Mouse (Mus musculus) thymus, adult 2 months (tissue): ENCODE measurements around the gene Mapk1. TPM values are rescaled to one million over a fixed set of nuclear protein-coding genes. Genes with fewer than 3 reads are reported as not detected.

ENCODE experiments used
- DNase-seq: peaks from one replicate; pipeline ENCODE4 v3.0.0; 2021
- H3K27ac ChIP-seq: fragments of 200-500 bp; 2 replicates; pipeline ENCODE4 v1.5.1; 2012; ENCODE audit warnings: low read length, control low read depth; ENCODE audit not compliant: control insufficient read depth, insufficient read depth
- H3K27me3 ChIP-seq: fragments of 200-500 bp; 2 replicates; pipeline ENCODE4 v1.6.1; 2012; ENCODE audit warnings: mild to moderate bottlenecking, low read length, moderate library complexity, mixed read lengths; ENCODE audit not compliant: control insufficient read depth, insufficient read depth
- H3K36me3 ChIP-seq: fragments of 200-500 bp; 2 replicates; pipeline ENCODE4 v1.6.1; 2012; ENCODE audit warnings: mild to moderate bottlenecking, low read length, moderate library complexity; ENCODE audit not compliant: control insufficient read depth, insufficient read depth
- H3K4me1 ChIP-seq: fragments of 200-500 bp; replicated peaks from 2 replicates; pipeline ENCODE4 v1.6.1; 2012; ENCODE audit warnings: low read length; ENCODE audit not compliant: control insufficient read depth, insufficient read depth
- H3K4me3 ChIP-seq: fragments of 200-500 bp; 2 replicates; pipeline ENCODE4 v1.5.1; 2012; ENCODE audit warnings: mild to moderate bottlenecking, low read length, control low read depth, moderate library complexity; ENCODE audit not compliant: control insufficient read depth, insufficient read depth
- CTCF ChIP-seq: fragments of 200-500 bp; IDR thresholded peaks from 2 replicates; pipeline ENCODE4 v1.5.1; 2012; ENCODE audit warnings: mild to moderate bottlenecking, control low read depth, low read length, moderate library complexity, borderline replicate concordance; ENCODE audit not compliant: control insufficient read depth, poor library complexity, insufficient read depth; ENCODE audit errors: extremely low read depth
- POLR2A ChIP-seq: fragments of 200-500 bp; IDR thresholded peaks from 2 replicates; pipeline ENCODE4 v1.6.1; 2012; ENCODE audit warnings: mild to moderate bottlenecking, low read length, control low read depth, moderate library complexity; ENCODE audit not compliant: control insufficient read depth, poor library complexity, insufficient read depth; ENCODE audit errors: extremely low read depth
- WGBS: fragments of 180-500 bp; shearing (Covaris S2); methylation state at CpG from one replicate; pipeline ENCODE4 v1.1.7; 2018; 5-methylcytosine and 5-hydroxymethylcytosine counted together
- polyA plus RNA-seq: library from polyadenylated mRNA; depleted of rRNA; stranded (reverse); fragments of >200 nt; gene quantifications from 2 replicates; pipeline ENCODE4 v1.2.3, GENCODE M21; 2012; rRNA removed

Gene Mapk1
- polyA plus RNA-seq, 1 experiment: 126 TPM

- Histone ChIP-seq H3K4me3 (no peak overlapping the region), H3K4me1 (no peaks in the 10 kb centered on the region), H3K36me3 (peaks cover 79% of the 10 kb centered on the region), H3K27me3 (no peaks in the 10 kb centered on the region), H3K27ac (no peak overlapping the region)
- WGBS: 97% methylated on average over 3 of the region's 3 CpGs
- no peak for DNase-seq
- TF ChIP-seq CTCF: no peak
- no peak for TF ChIP-seq POLR2A
These were observed 105.2 kb downstream of the Mapk1 start for GRCm38 (mm10) chr16:17088346-17088745.

- TF ChIP-seq CTCF (no peak), POLR2A (no peak)
- no peak overlapping the region for H3K27ac ChIP-seq
- H3K4me3 ChIP-seq: no peak overlapping the region
- 98% methylated on average over 3 of the region's 3 CpGs for WGBS
- H3K36me3 ChIP-seq: peaks cover 83% of the 10 kb centered on the region
- H3K4me1 ChIP-seq: no peaks in the 10 kb centered on the region
- no peaks in the 10 kb centered on the region for H3K27me3 ChIP-seq
- DNase-seq: no peak
These were observed 113.8 kb downstream of the Mapk1 start for GRCm38 (mm10) chr16:17096938-17097337.

Other genes starting within 250 kb of the Mapk1 start
- 0.24 and 0.44 TPM in 2 replicates for gene Spag6l, start 153.9 kb upstream of the Mapk1 start, polyA plus RNA-seq
- 0.61 and 0.93 TPM in 2 replicates for gene Igll1, start 119.4 kb upstream of the Mapk1 start, polyA plus RNA-seq
- gene Top3b, start 112.6 kb upstream of the Mapk1 start, polyA plus RNA-seq: 101 and 104 TPM in 2 replicates
- 24.8 and 43.5 TPM in 2 replicates for gene Vpreb1, start 112.5 kb upstream of the Mapk1 start, polyA plus RNA-seq
- 24.7 and 26.0 TPM in 2 replicates for gene Ppm1f, start 86.9 kb upstream of the Mapk1 start, polyA plus RNA-seq
- gene Ypel1, start 86.3 kb downstream of the Mapk1 start, polyA plus RNA-seq: 3.8 and 5.7 TPM in 2 replicates
- gene Ppil2, start 127.9 kb downstream of the Mapk1 start, polyA plus RNA-seq: 163 and 176 TPM in 2 replicates
- 105 and 118 TPM in 2 replicates for gene 2610318N02Rik, start 141.8 kb downstream of the Mapk1 start, polyA plus RNA-seq
- 60.3 and 69.8 TPM in 2 replicates for gene Sdf2l1, start 149.0 kb downstream of the Mapk1 start, polyA plus RNA-seq
- 19.3 and 21.4 TPM in 2 replicates for gene Ydjc, start 161.2 kb downstream of the Mapk1 start, polyA plus RNA-seq
- 3.5 and 3.7 TPM in 2 replicates for gene Ccdc116, start 163.8 kb downstream of the Mapk1 start, polyA plus RNA-seq
- gene Ube2l3, start 219.3 kb downstream of the Mapk1 start, polyA plus RNA-seq: 70.5 and 75.0 TPM in 2 replicates
- gene Rimbp3, start 225.2 kb downstream of the Mapk1 start, polyA plus RNA-seq: 0.41 and 0.51 TPM in 2 replicates